Mouse (Mus musculus) midbrain, embryonic 16.5 days (tissue): Measurements from ENCODE around the gene Vcl. TPM values are rescaled to one million over a fixed set of nuclear protein-coding genes. Genes with fewer than 3 reads are reported as not detected.
A peak's percentile ranks its signal among the peaks of the same experiment; 100 is the strongest.

ENCODE experiments used
- ATAC-seq: fragments of 200-750 bp; cut with Nextera tagmentation; 2 replicates; pipeline ENCODE4 v1.8.0; 2017; ENCODE audit warnings: moderate TSS enrichment
- H3K27ac ChIP-seq: fragments of 300-500 bp; sonication (generic); 2 replicates; pipeline ENCODE4 v1.5.1; 2014; ENCODE audit warnings: mild to moderate bottlenecking, low read length, mixed read lengths
- H3K27me3 ChIP-seq: fragments of 300-500 bp; sonication (generic); 2 replicates; pipeline ENCODE4 v1.6.1; 2014; ENCODE audit warnings: low read depth, low read length, mixed read lengths; ENCODE audit not compliant: control insufficient read depth, insufficient read depth
- H3K36me3 ChIP-seq: fragments of 300-500 bp; sonication (generic); 2 replicates; pipeline ENCODE4 v1.6.1; 2014; ENCODE audit warnings: mild to moderate bottlenecking, low read length, moderate library complexity, mixed read lengths; ENCODE audit not compliant: control insufficient read depth, insufficient read depth
- H3K4me1 ChIP-seq: fragments of 300-500 bp; sonication (generic); 2 replicates; pipeline ENCODE4 v1.6.1; 2014; ENCODE audit warnings: mild to moderate bottlenecking, low read length, mixed read lengths; ENCODE audit not compliant: control insufficient read depth, insufficient read depth
- H3K4me2 ChIP-seq: fragments of 300-500 bp; sonication (generic); 2 replicates; pipeline ENCODE4 v1.6.1; 2014; ENCODE audit warnings: mild to moderate bottlenecking, low read length, mixed read lengths
- H3K4me3 ChIP-seq: fragments of 300-500 bp; sonication (generic); 2 replicates; pipeline ENCODE4 v1.5.1; 2014; ENCODE audit warnings: low read depth, mild to moderate bottlenecking, low read length, moderate library complexity, mixed read lengths
- H3K9ac ChIP-seq: fragments of 300-500 bp; sonication (generic); 2 replicates; pipeline ENCODE4 v1.6.1; 2014; ENCODE audit warnings: low read depth, low read length, mixed read lengths
- H3K9me3 ChIP-seq: fragments of 300-500 bp; sonication (generic); replicated peaks from 2 replicates; pipeline ENCODE4 v1.6.1; 2014; ENCODE audit warnings: mild to moderate bottlenecking, low read length, mixed read lengths; ENCODE audit not compliant: control insufficient read depth, poor library complexity, severe bottlenecking
- WGBS: fragments of 180-500 bp; shearing (Covaris S2); extraction: QIAGEN DNeasy Blood & Tissue Kit; methylation state at CpG from one replicate; pipeline ENCODE4 v1.1.7; 2014; 5-methylcytosine and 5-hydroxymethylcytosine counted together
- polyA plus RNA-seq: library from polyadenylated mRNA; unstranded; fragments of >200 nt; fragmentation: Nextera tagmentation; extraction: Ambion mirVana; gene quantifications from 2 replicates; pipeline ENCODE4 v1.2.1, GENCODE M21; 2015

Vcl gene
- polyA plus RNA-seq, 1 experiment from 2014 or later = 11.9 TPM

- 93% methylated on average over 5 of the region's 5 CpGs for whole genome bisulfite sequencing
- Histone ChIP-seq H3K9me3 (no peaks in the 10 kb centered on the region), H3K4me2 (no peak overlapping the region), H3K36me3 (0 out of 2 replicates have a peak, but pooled peaks cover 7% of the 10 kb centered on the region), H3K4me3 (no peak overlapping the region), H3K27ac (no peak overlapping the region), H3K4me1 (no peaks in the 10 kb centered on the region), H3K27me3 (no peaks in the 10 kb centered on the region), H3K9ac (no peak overlapping the region)
- no peak for ATAC-seq
Observed at GRCm38 (mm10) chr14:21017871-21018270, 88.7 kb downstream of the Vcl start.

GRCm38 (mm10) chr14:21018977-21019376 is 89.8 kb downstream of the Vcl start:
- H3K36me3 ChIP-seq = 0 out of 2 replicates have a peak, but pooled peaks cover 7% of the 10 kb centered on the region
- no peaks in the 10 kb centered on the region for H3K9me3 ChIP-seq
- peak; percentile 92 for ATAC-seq
- H3K27me3 ChIP-seq = no peaks in the 10 kb centered on the region
- H3K4me1 ChIP-seq = no peaks in the 10 kb centered on the region
- H3K27ac ChIP-seq = no peak overlapping the region
- WGBS = 28% methylated on average over 3 of the region's 3 CpGs
- no peak overlapping the region for H3K4me3 ChIP-seq
- H3K9ac ChIP-seq = 0 out of 2 replicates have a peak overlapping the region, but pooled peaks have one; percentile 25
- H3K4me2 ChIP-seq = no peak overlapping the region

- no peak overlapping the region for H3K4me2 ChIP-seq
- H3K4me3 ChIP-seq = no peak overlapping the region
- H3K4me1 ChIP-seq = no peaks in the 10 kb centered on the region
- 93% methylated on average over 8 of the region's 8 CpGs for WGBS
- H3K27ac ChIP-seq = no peak overlapping the region
- no peak overlapping the region for H3K9ac ChIP-seq
- H3K9me3 ChIP-seq = no peaks in the 10 kb centered on the region
- no peaks in the 10 kb centered on the region for H3K27me3 ChIP-seq
- H3K36me3 ChIP-seq = 0 out of 2 replicates have a peak, but pooled peaks cover 7% of the 10 kb centered on the region
- no peak for ATAC-seq
Observed at GRCm38 (mm10) chr14:21020435-21020834, 91.2 kb downstream of the Vcl start.

GRCm38 (mm10) chr14:21027542-21027941 is 98.3 kb downstream of the Vcl start:
- Histone ChIP-seq H3K36me3 (peaks cover 12% of the 10 kb centered on the region; the same call in 1 of the 2 replicates), H3K9ac (no peak overlapping the region), H3K4me3 (no peak overlapping the region), H3K9me3 (no peaks in the 10 kb centered on the region), H3K27ac (no peak overlapping the region), H3K4me2 (no peak overlapping the region), H3K4me1 (no peaks in the 10 kb centered on the region), H3K27me3 (no peaks in the 10 kb centered on the region)
- ATAC-seq = no peak

- Histone ChIP-seq H3K4me3 (no peak overlapping the region), H3K27ac (no peak overlapping the region), H3K9ac (no peak overlapping the region), H3K36me3 (peaks cover 17% of the 10 kb centered on the region), H3K4me1 (no peaks in the 10 kb centered on the region), H3K9me3 (no peaks in the 10 kb centered on the region), H3K4me2 (no peak overlapping the region), H3K27me3 (no peaks in the 10 kb centered on the region)
- no peak for ATAC-seq
- 93% methylated on average over 11 of the region's 11 CpGs for WGBS
Observed at GRCm38 (mm10) chr14:21029025-21029659, 99.9 kb downstream of the Vcl start.

GRCm38 (mm10) chr14:21031783-21032511 is 102.7 kb downstream of the Vcl start:
- Histone ChIP-seq H3K4me3 (no peak overlapping the region), H3K9me3 (no peaks in the 10 kb centered on the region), H3K4me2 (no peak overlapping the region), H3K27ac (no peak overlapping the region), H3K27me3 (no peaks in the 10 kb centered on the region), H3K36me3 (peaks cover 30% of the 10 kb centered on the region), H3K9ac (no peak overlapping the region), H3K4me1 (no peaks in the 10 kb centered on the region)
- 83% methylated on average over 6 of the region's 6 CpGs for WGBS
- no peak for ATAC-seq

- Histone ChIP-seq H3K27me3 (no peaks in the 10 kb centered on the region), H3K36me3 (peaks cover 32% of the 10 kb centered on the region)
- 96% methylated on average over 4 of the region's 4 CpGs for WGBS
Observed at GRCm38 (mm10) chr14:21034271-21034670, 105.1 kb downstream of the Vcl start.

GRCm38 (mm10) chr14:21034791-21035190 is 105.6 kb downstream of the Vcl start:
- Histone ChIP-seq H3K27me3 (no peaks in the 10 kb centered on the region), H3K27ac (no peak overlapping the region), H3K9me3 (no peaks in the 10 kb centered on the region), H3K36me3 (peaks cover 30% of the 10 kb centered on the region), H3K4me2 (no peak overlapping the region), H3K9ac (no peak overlapping the region), H3K4me3 (no peak overlapping the region), H3K4me1 (no peaks in the 10 kb centered on the region)
- no peak for ATAC-seq
- 95% methylated on average over 3 of the region's 3 CpGs for WGBS

More at GRCm38 (mm10) chr14:21034271-21034670, 105.1 kb downstream of the Vcl start:
- Histone ChIP-seq H3K4me1 (no peaks in the 10 kb centered on the region), H3K4me2 (no peak overlapping the region), H3K9ac (no peak overlapping the region), H3K27ac (no peak overlapping the region), H3K4me3 (no peak overlapping the region), H3K9me3 (no peaks in the 10 kb centered on the region)
- no peak for ATAC-seq

- Histone ChIP-seq H3K9ac (no peak overlapping the region), H3K4me2 (no peak overlapping the region), H3K4me3 (no peak overlapping the region), H3K4me1 (no peaks in the 10 kb centered on the region), H3K27me3 (no peaks in the 10 kb centered on the region), H3K27ac (no peak overlapping the region), H3K36me3 (peaks cover 22% of the 10 kb centered on the region), H3K9me3 (no peaks in the 10 kb centered on the region)
- WGBS = 93% methylated on average over 12 of the region's 12 CpGs
- ATAC-seq = no peak
Observed at GRCm38 (mm10) chr14:21039077-21039476, 109.9 kb downstream of the Vcl start.
